Mouse (Mus musculus): ENCODE results near the gene Mrps18c. TPM values are rescaled to one million over a fixed set of nuclear protein-coding genes. Genes with fewer than 3 reads are reported as not detected.
A peak's percentile ranks its signal among the peaks of the same experiment; 100 is the strongest.

Gene Mrps18c
- total and polyA plus RNA-seq, 3 experiments, result 135 TPM; not detected in 1

DNA sequence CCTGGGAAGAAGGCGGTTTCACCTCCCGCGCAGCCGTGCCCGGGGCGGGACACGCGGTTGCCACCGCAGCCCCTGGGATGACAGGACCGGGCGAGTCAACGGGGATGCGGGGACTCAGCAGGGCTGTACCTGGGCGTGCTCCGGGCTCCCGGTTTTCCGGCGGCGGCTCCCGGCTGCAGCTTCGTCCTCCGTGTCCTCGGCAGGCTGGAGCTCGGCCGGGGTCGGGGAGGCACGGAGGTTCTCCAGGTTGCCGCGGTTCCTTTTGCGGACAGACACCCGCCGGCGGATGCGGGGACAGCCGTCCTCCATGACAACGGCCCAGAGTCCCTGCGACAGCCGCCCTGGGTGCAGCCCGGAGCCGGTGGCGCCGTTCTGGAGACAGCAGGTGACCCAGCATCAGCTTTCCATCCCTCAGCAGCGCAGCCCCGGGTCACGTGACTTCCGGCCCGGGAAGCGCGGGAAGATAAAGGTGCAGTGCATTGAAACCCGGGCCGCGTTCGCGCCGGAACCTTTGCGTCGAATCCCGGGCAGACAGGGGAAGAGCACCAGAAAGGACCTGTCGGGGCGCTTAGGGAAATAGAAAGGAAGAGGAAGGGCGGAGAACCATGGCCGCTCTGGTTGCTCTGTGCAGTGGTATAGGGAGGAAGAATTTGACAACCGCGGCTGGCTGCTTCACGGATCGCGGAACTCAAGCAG, at the start of gene Mrps18c, which contains the start of gene Helq (continued):
- peak; percentile 69 for TF ChIP-seq MXI1 (IDR thresholded peaks at IDR 0.05; ENCODE audit: low read depth, low read length)
- TF ChIP-seq ETS1 (IDR thresholded peaks at IDR 0.05; ENCODE audit: low read depth, low read length), result peak; percentile 52; the same call in 1 of the 2 replicates

DNA sequence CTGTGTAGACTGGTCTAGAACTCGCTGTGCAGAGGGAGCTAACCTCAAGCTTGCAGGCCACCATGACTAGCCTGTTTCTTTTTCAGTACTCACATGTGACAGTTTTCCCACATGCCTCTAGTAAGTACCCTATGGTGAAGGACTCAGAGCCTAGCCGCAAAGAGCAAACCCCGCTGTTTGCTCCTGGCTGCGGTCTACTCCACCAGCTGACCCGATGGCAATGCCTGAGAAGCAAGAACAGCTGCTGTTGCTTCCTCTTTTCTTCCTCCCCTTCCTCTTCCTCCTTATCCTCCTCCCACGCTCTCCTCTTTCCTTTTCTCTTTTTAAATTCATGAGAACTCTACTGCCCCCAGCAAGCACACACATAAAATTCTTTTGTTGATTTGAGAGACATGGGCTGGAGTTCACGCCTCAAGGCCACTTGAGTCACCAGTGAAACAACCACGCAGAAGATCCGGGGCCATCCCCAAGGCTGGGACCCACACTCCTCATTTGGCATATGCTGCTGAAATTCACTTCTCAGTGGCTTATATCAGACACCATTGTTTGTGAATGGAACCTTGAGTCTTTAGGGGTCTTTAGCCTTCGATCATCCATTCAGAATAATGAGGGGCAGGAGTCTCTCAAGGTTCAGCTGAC, 47.7 kb upstream of the Mrps18c start:
- Histone ChIP-seq H3K9ac (ENCODE audit: control insufficient read depth, low read depth, low read length, poor library complexity, severe bottlenecking) (peak overlapping the region; percentile 3; the same call in 1 of the 2 replicates), H3K27ac (ENCODE audit: control insufficient read depth, low read depth, low read length) (no peak overlapping the region), H3K9me3 (replicated peaks; ENCODE audit: insufficient read depth, low read length) (no peaks in the 10 kb centered on the region), H3K4me3 (ENCODE audit: control insufficient read depth in 1 of 2, insufficient read depth in 1 of 2, low read depth in 2 of 2, low read length in 2 of 2) (peak overlapping the region in 1 of 2 experiments; percentile 14; a peak in 1 of 4 replicates), H3K27me3 (ENCODE audit: control insufficient read depth in 1 of 2, insufficient read depth in 2 of 2, low read length in 2 of 2) (no peaks in the 10 kb centered on the region), H3K36me3 (ENCODE audit: control insufficient read depth in 1 of 2, insufficient read depth in 2 of 2, low read length in 2 of 2) (no peaks in the 10 kb centered on the region), H3K79me2 (ENCODE audit: control insufficient read depth, insufficient read depth, low read length, poor library complexity) (no peaks in the 10 kb centered on the region), H3K4me1 (ENCODE audit: control insufficient read depth in 1 of 2, insufficient read depth in 2 of 2, low read length in 2 of 2) (peaks cover 0 to 3% of the 10 kb centered on the region in 2 experiments; a peak in 2 of 4 replicates)
- DNase-seq (ENCODE audit: low read depth, low spot score), result peak; percentile 71
- TF ChIP-seq POLR2AphosphoS5 (IDR thresholded peaks at IDR 0.05; ENCODE audit: borderline replicate concordance, low read depth, low read length), result no peak
- TF ChIP-seq BHLHE40 (IDR thresholded peaks at IDR 0.05; ENCODE audit: borderline replicate concordance, low read depth, low read length), result 0 out of 2 replicates have a peak, but pooled peaks have one; percentile 9
- no peak for TF ChIP-seq TAL1 (IDR thresholded peaks at IDR 0.05; ENCODE audit: low read length)
- TF ChIP-seq MXI1 (IDR thresholded peaks at IDR 0.05; ENCODE audit: low read depth, low read length), result peak; percentile 62
- TF ChIP-seq NELFE (IDR thresholded peaks at IDR 0.05; ENCODE audit: low read depth, low read length), result no peak
- TF ChIP-seq GABPA (IDR thresholded peaks at IDR 0.05; ENCODE audit: low read depth, low read length), result no peak
- TF ChIP-seq MAX (IDR thresholded peaks at IDR 0.05; ENCODE audit: low read length), result peak; percentile 50; the same call in 1 of the 2 replicates
- no peak; a peak in 1 of 6 replicates for TF ChIP-seq CTCF (IDR thresholded peaks at IDR 0.05 in 2 of 3, conservative IDR thresholded peaks at IDR 0.05 in 1 of 3; ENCODE audit: control insufficient read depth in 1 of 3, insufficient read depth in 1 of 3, low read depth in 2 of 3, low read length in 3 of 3, poor library complexity in 1 of 3, severe bottlenecking in 1 of 3)
- TF ChIP-seq RCOR1 (IDR thresholded peaks at IDR 0.05; ENCODE audit: low read depth, low read length), result no peak
- no peak for TF ChIP-seq POLR2A (IDR thresholded peaks at IDR 0.05; ENCODE audit: control insufficient read depth in 1 of 2, insufficient read depth in 1 of 2, low read depth in 1 of 2, low read length in 2 of 2, poor library complexity in 1 of 2)
- peak; percentile 32 to 63; a peak in 2 of 4 replicates for TF ChIP-seq EP300 (IDR thresholded peaks at IDR 0.05; ENCODE audit: low read depth in 1 of 2, low read length in 2 of 2)
- TF ChIP-seq MAFK (IDR thresholded peaks at IDR 0.05; ENCODE audit: borderline replicate concordance, low read depth, low read length), result no peak
- TF ChIP-seq SMC3 (IDR thresholded peaks at IDR 0.05; ENCODE audit: low read depth, low read length), result no peak
- TF ChIP-seq MEF2A (IDR thresholded peaks at IDR 0.05; ENCODE audit: extremely low read depth, insufficient replicate concordance, low read depth, low read length, poor library complexity, severe bottlenecking), result no peak
- TF ChIP-seq HCFC1 (IDR thresholded peaks at IDR 0.05; ENCODE audit: low read depth, low read length), result no peak
- TF ChIP-seq E2F4 (IDR thresholded peaks at IDR 0.05; ENCODE audit: borderline replicate concordance, low read depth, low read length), result no peak
- no peak for TF ChIP-seq UBTF (IDR thresholded peaks at IDR 0.05; ENCODE audit: borderline replicate concordance, insufficient read depth, low read depth, low read length)
- no peak for TF ChIP-seq USF2 (IDR thresholded peaks at IDR 0.05; ENCODE audit: borderline replicate concordance in 1 of 2, insufficient read depth in 1 of 2, low read depth in 1 of 2, low read length in 2 of 2)
- no peak; the same call in 1 of the 2 replicates for TF ChIP-seq RAD21 (IDR thresholded peaks at IDR 0.05; ENCODE audit: low read depth, low read length)
- TF ChIP-seq ZNF384 (IDR thresholded peaks at IDR 0.05; ENCODE audit: low read depth, low read length), result no peak
- TF ChIP-seq POLR2AphosphoS2 (IDR thresholded peaks at IDR 0.05; ENCODE audit: low read length), result no peak
- TF ChIP-seq MYC (IDR thresholded peaks at IDR 0.05; ENCODE audit: low read depth, low read length), result no peak
- peak; percentile 38; the same call in 1 of the 2 replicates for TF ChIP-seq USF1 (IDR thresholded peaks at IDR 0.05; ENCODE audit: low read depth, low read length)
- peak; percentile 99 for TF ChIP-seq ETS1 (IDR thresholded peaks at IDR 0.05; ENCODE audit: low read depth, low read length)
- no peak for TF ChIP-seq MAZ (IDR thresholded peaks at IDR 0.05; ENCODE audit: low read depth, low read length)
- TF ChIP-seq MYB (IDR thresholded peaks at IDR 0.05; ENCODE audit: low read depth, low read length), result no peak
- TF ChIP-seq SIN3A (IDR thresholded peaks at IDR 0.05; ENCODE audit: low read length), result peak; percentile 61
- TF ChIP-seq ZC3H11A (IDR thresholded peaks at IDR 0.05; ENCODE audit: low read depth, low read length), result no peak
- no peak for TF ChIP-seq CHD1 (IDR thresholded peaks at IDR 0.05; ENCODE audit: low read depth, low read length)
- no peak for TF ChIP-seq JUND (IDR thresholded peaks at IDR 0.05; ENCODE audit: low read depth, low read length)
- TF ChIP-seq TBP (IDR thresholded peaks at IDR 0.05; ENCODE audit: low read depth, low read length), result no peak
- no peak for TF ChIP-seq CHD2 (IDR thresholded peaks at IDR 0.05; ENCODE audit: low read length)
- no peak for TF ChIP-seq ZMIZ1 (IDR thresholded peaks at IDR 0.05; ENCODE audit: low read depth, low read length)

Data from MEL (cell line).